Comparison of ENCODE assay signal across 11 mouse cellular contexts in genomic region chr12:36314446-36314845, GRCm38 (mm10). TPM values are rescaled to one million over a fixed set of nuclear protein-coding genes. Genes with fewer than 3 reads are reported as not detected.
DNase-seq lines count a peak whose midpoint lies in the region; ATAC-seq lines count a peak whose summit lies in the region.
"Had no signal": no experiment of that assay in that cellular context is flagged by ENCODE, and none has a peak within 500 bp of the region (broad histone marks: within the 10 kb centered on the region; RNA-seq: fewer than 3 reads in every experiment).

No protein-coding gene starts in this region.

- H3K27me3 ChIP-seq in heart, embryonic 12.5 days (replicated peaks) = 0 out of 2 replicates have a peak, but pooled peaks cover 5% of the 10 kb centered on the region
- H3K27me3 ChIP-seq in neural tube, embryonic 12.5 days (replicated peaks) = no peaks in the 10 kb centered on the region
- no peaks in the 10 kb centered on the region for H3K27me3 ChIP-seq in limb, embryonic 11.5 days (ENCODE audit: control insufficient read depth, insufficient read depth, low read length)
- H3K27me3 ChIP-seq: Patski had no signal

- ATAC-seq in heart, embryonic 12.5 days (ENCODE audit: insufficient number of reproducible peaks, low FRiP score) = no peak
- no peak for ATAC-seq in neural tube, embryonic 12.5 days (ENCODE audit: low FRiP score, low read depth)
- ATAC-seq in limb, embryonic 11.5 days (ENCODE audit: insufficient number of reproducible peaks, low FRiP score, low TSS enrichment, low read depth) = no peak
- no peak for ATAC-seq in granulocyte monocyte progenitor cell, adult 5-6 weeks (replicated peaks; ENCODE audit: poor library complexity, severe bottlenecking)
- ATAC-seq: Patski had no signal

- H3K27ac ChIP-seq in heart, embryonic 12.5 days (ENCODE audit: poor library complexity, severe bottlenecking) = no peak overlapping the region
- no peak overlapping the region for H3K27ac ChIP-seq in neural tube, embryonic 12.5 days
- peak overlapping the region; percentile 45; the same call in 1 of the 2 replicates for H3K27ac ChIP-seq in limb, embryonic 11.5 days (replicated peaks; ENCODE audit: low read depth, low read length)

- H3K4me3 ChIP-seq in heart, embryonic 12.5 days = peak overlapping the region; percentile 24; the same call in 1 of the 2 replicates
- H3K4me3 ChIP-seq in neural tube, embryonic 12.5 days = no peak overlapping the region
- H3K4me3 ChIP-seq in limb, embryonic 11.5 days (ENCODE audit: low read depth, low read length) = peak overlapping the region; percentile 7; the same call in 1 of the 2 replicates

- 72% methylated on average over 7 of the region's 7 CpGs for WGBS in heart, embryonic 12.5 days
- WGBS in neural tube, embryonic 12.5 days = 79% methylated on average over 7 of the region's 7 CpGs
- 55% methylated on average over 7 of the region's 7 CpGs for WGBS in limb, embryonic 11.5 days

- no peak for DNase-seq in heart, adult 18-20 months
- no peak for DNase-seq in neural tube, embryonic 10.5 days (ENCODE audit: extremely low spot score, low spot score)
- DNase-seq in limb, embryonic 11.5 days (ENCODE audit: low spot score) = no peak
- DNase-seq in testis, postnatal 14 days (ENCODE audit: low spot score) = no peak
- DNase-seq in ovary, postnatal 14 days (ENCODE audit: low spot score) = no peak
- DNase-seq: B cell, adult 2 months had no signal

- H3K9ac ChIP-seq in heart, embryonic 12.5 days = no peak overlapping the region
- H3K9ac ChIP-seq in neural tube, embryonic 12.5 days = no peak overlapping the region
- 0 out of 2 replicates have a peak overlapping the region, but pooled peaks have one; percentile 23 for H3K9ac ChIP-seq in limb, embryonic 11.5 days (ENCODE audit: low read length)

- H3K4me1 ChIP-seq in heart, embryonic 12.5 days (replicated peaks) = 0 out of 2 replicates have a peak, but pooled peaks cover 2% of the 10 kb centered on the region
- no peaks in the 10 kb centered on the region for H3K4me1 ChIP-seq in neural tube, embryonic 12.5 days
- H3K4me1 ChIP-seq in limb, embryonic 11.5 days (ENCODE audit: control insufficient read depth, insufficient read depth, low read length) = peaks cover 10% of the 10 kb centered on the region; the same call in 1 of the 2 replicates

- H3K36me3 ChIP-seq in heart, embryonic 12.5 days = no peaks in the 10 kb centered on the region
- no peaks in the 10 kb centered on the region for H3K36me3 ChIP-seq in neural tube, embryonic 12.5 days
- H3K36me3 ChIP-seq in limb, embryonic 11.5 days (ENCODE audit: control insufficient read depth, insufficient read depth, low read length) = no peaks in the 10 kb centered on the region

- H3K9me3 ChIP-seq in heart, embryonic 12.5 days (replicated peaks) = no peaks in the 10 kb centered on the region
- no peaks in the 10 kb centered on the region for H3K9me3 ChIP-seq in neural tube, embryonic 12.5 days
- H3K9me3 ChIP-seq in limb, embryonic 11.5 days (ENCODE audit: control insufficient read depth, low read length) = no peaks in the 10 kb centered on the region

- H3K4me2 ChIP-seq in heart, embryonic 12.5 days = peak overlapping the region; percentile 59; the same call in 1 of the 2 replicates
- peak overlapping the region; percentile 35; the same call in 1 of the 2 replicates for H3K4me2 ChIP-seq in neural tube, embryonic 12.5 days (replicated peaks)
- peak overlapping the region; percentile 38 for H3K4me2 ChIP-seq in limb, embryonic 11.5 days (ENCODE audit: low read depth, severe bottlenecking)

RNA-seq across cellular contexts. Expression of gene Sostdc1, which starts 0.5 kb away (rescaled TPM):
- polyA plus RNA-seq in heart, embryonic 12.5 days (2016; fragmentation: Nextera tagmentation; extraction: Ambion mirVana) = 0.31 and 0.59 TPM in 2 replicates
- under 1 TPM; 0.37 to 0.41 TPM for total RNA-seq in heart, adult 18-20 months (2021)
- polyA plus RNA-seq in neural tube, embryonic 12.5 days (2016; fragmentation: Nextera tagmentation; extraction: Ambion mirVana) = 3.2 and 4.3 TPM in 2 replicates
- polyA plus RNA-seq in limb, embryonic 11.5 days (2014; fragmentation: Nextera tagmentation; extraction: Ambion mirVana) = 22.6 and 31.0 TPM in 2 replicates
- not detected in 2 replicates for total RNA-seq in granulocyte monocyte progenitor cell, adult 5-6 weeks (2014; fragmentation: Nextera tagmentation)
- total RNA-seq in granulocyte monocyte progenitor cell, adult 5-6 weeks (2017) = not detected in 2 replicates
- total RNA-seq: hematopoietic stem cell, adult 5-6 weeks had no signal
